Comparison of ENCODE assay signal across 27 mouse cellular contexts in genomic region chr10:82849686-82850353, GRCm38 (mm10). TPM values are rescaled to one million over a fixed set of nuclear protein-coding genes. Genes with fewer than 3 reads are reported as not detected.
A peak's percentile ranks its signal among the peaks of the same experiment; 100 is the strongest.
DNase-seq lines count a peak whose midpoint lies in the region; ATAC-seq lines count a peak whose summit lies in the region.
"Had no signal": no experiment of that assay in that cellular context is flagged by ENCODE, and none has a peak within 500 bp of the region (broad histone marks: within the 10 kb centered on the region; RNA-seq: fewer than 3 reads in every experiment).

No protein-coding gene starts in this region.

- 35% methylated on average over 16 of the region's 16 CpGs for WGBS in kidney, embryonic 14.5 days
- 63% methylated on average over 16 of the region's 16 CpGs for WGBS in lung, embryonic 16.5 days
- WGBS in embryonic facial prominence, embryonic 11.5 days: 43% methylated on average over 16 of the region's 16 CpGs
- 24% methylated on average over 16 of the region's 16 CpGs for WGBS in limb, embryonic 11.5 days

- H3K9me3 ChIP-seq in kidney, embryonic 14.5 days (ENCODE audit: control insufficient read depth, low read length): no peaks in the 10 kb centered on the region
- H3K9me3 ChIP-seq in lung, embryonic 16.5 days (ENCODE audit: control insufficient read depth, low read length): no peaks in the 10 kb centered on the region
- no peaks in the 10 kb centered on the region for H3K9me3 ChIP-seq in embryonic facial prominence, embryonic 11.5 days (replicated peaks; ENCODE audit: control insufficient read depth, low read length)
- no peaks in the 10 kb centered on the region for H3K9me3 ChIP-seq in limb, embryonic 11.5 days (ENCODE audit: control insufficient read depth, low read length)
- H3K9me3 ChIP-seq: heart, embryonic 13.5 days; hindbrain, embryonic 12.5 days; liver, embryonic 15.5 days; megakaryocyte, embryonic 14.5 days; neural tube, embryonic 13.5 days; stomach, embryonic 15.5 days had no signal

- no peaks in the 10 kb centered on the region for H3K4me1 ChIP-seq in kidney, embryonic 14.5 days (ENCODE audit: control insufficient read depth, insufficient read depth, low read length)
- peaks cover 2% of the 10 kb centered on the region; the same call in 1 of the 2 replicates for H3K4me1 ChIP-seq in lung, embryonic 16.5 days (replicated peaks; ENCODE audit: control insufficient read depth, insufficient read depth, low read length)
- H3K4me1 ChIP-seq in embryonic facial prominence, embryonic 11.5 days (ENCODE audit: control insufficient read depth, insufficient read depth, low read length): no peaks in the 10 kb centered on the region
- H3K4me1 ChIP-seq in limb, embryonic 11.5 days (ENCODE audit: control insufficient read depth, insufficient read depth, low read length): no peaks in the 10 kb centered on the region
- H3K4me1 ChIP-seq: heart, embryonic 13.5 days; stomach, embryonic 15.5 days had no signal

- no peak for DNase-seq in kidney, adult 18-20 months
- no peak for DNase-seq in lung, postnatal 14 days
- DNase-seq in embryonic facial prominence, embryonic 11.5 days (ENCODE audit: low spot score): peak; percentile 35
- peak; percentile 42 for DNase-seq in limb, embryonic 11.5 days (ENCODE audit: low spot score)
- no peak for DNase-seq in adrenal gland, postnatal 36 days
- DNase-seq in layer of hippocampus, adult 9-11 months: no peak
- DNase-seq: adrenal gland, adult 2 months; cerebellum, adult 2 months; cerebellum, postnatal 25 days; forebrain, postnatal 0 days; gastrocnemius, postnatal 25 days; heart, adult 2 months; heart, postnatal 14 days; liver; midbrain, embryonic 14.5 days; right cerebral cortex, postnatal 4 days; thymus, postnatal 36 days had no signal

- H3K27me3 ChIP-seq in kidney, embryonic 14.5 days (ENCODE audit: control insufficient read depth, insufficient read depth, low read length): no peaks in the 10 kb centered on the region
- no peaks in the 10 kb centered on the region for H3K27me3 ChIP-seq in lung, embryonic 16.5 days (ENCODE audit: control insufficient read depth, insufficient read depth, low read depth, low read length)
- no peaks in the 10 kb centered on the region for H3K27me3 ChIP-seq in embryonic facial prominence, embryonic 11.5 days (ENCODE audit: control insufficient read depth, insufficient read depth, low read length)
- no peaks in the 10 kb centered on the region for H3K27me3 ChIP-seq in limb, embryonic 11.5 days (ENCODE audit: control insufficient read depth, insufficient read depth, low read length)
- H3K27me3 ChIP-seq: heart, embryonic 13.5 days; hindbrain, embryonic 12.5 days; liver, embryonic 15.5 days; neural tube, embryonic 13.5 days; stomach, embryonic 15.5 days had no signal

- H3K4me2 ChIP-seq in kidney, embryonic 14.5 days (replicated peaks; ENCODE audit: low read depth, low read length): no peak overlapping the region
- H3K4me2 ChIP-seq in lung, embryonic 16.5 days (ENCODE audit: low read depth, low read length): no peak overlapping the region
- no peak overlapping the region for H3K4me2 ChIP-seq in embryonic facial prominence, embryonic 11.5 days (ENCODE audit: low read depth, low read length)
- H3K4me2 ChIP-seq in limb, embryonic 11.5 days (ENCODE audit: low read depth, severe bottlenecking): no peak overlapping the region
- H3K4me2 ChIP-seq: heart, embryonic 13.5 days; hindbrain, embryonic 12.5 days; liver, embryonic 15.5 days; neural tube, embryonic 13.5 days; stomach, embryonic 15.5 days had no signal

- H3K4me3 ChIP-seq in kidney, embryonic 14.5 days (ENCODE audit: low read length): no peak overlapping the region
- no peak overlapping the region for H3K4me3 ChIP-seq in lung, embryonic 16.5 days (ENCODE audit: low read length)
- no peak overlapping the region for H3K4me3 ChIP-seq in embryonic facial prominence, embryonic 11.5 days (ENCODE audit: low read depth, low read length)
- H3K4me3 ChIP-seq in limb, embryonic 11.5 days (ENCODE audit: low read depth, low read length): no peak overlapping the region
- H3K4me3 ChIP-seq: heart, adult 2 months; heart, embryonic 13.5 days; hindbrain, embryonic 12.5 days; liver, embryonic 15.5 days; megakaryocyte, embryonic 14.5 days; neural tube, embryonic 13.5 days; stomach, embryonic 15.5 days had no signal

- H3K9ac ChIP-seq in kidney, embryonic 14.5 days (ENCODE audit: low read depth, low read length): no peak overlapping the region
- no peak overlapping the region for H3K9ac ChIP-seq in lung, embryonic 16.5 days (ENCODE audit: low read length)
- H3K9ac ChIP-seq in embryonic facial prominence, embryonic 11.5 days (replicated peaks; ENCODE audit: low read length): no peak overlapping the region
- no peak overlapping the region for H3K9ac ChIP-seq in limb, embryonic 11.5 days (ENCODE audit: low read length)
- H3K9ac ChIP-seq: forebrain, postnatal 0 days; heart, embryonic 13.5 days; hindbrain, embryonic 12.5 days; liver, embryonic 15.5 days; neural tube, embryonic 13.5 days; stomach, embryonic 15.5 days had no signal

- no peak overlapping the region; the same call in 1 of the 2 replicates for H3K27ac ChIP-seq in kidney, embryonic 14.5 days (ENCODE audit: low read depth, low read length)
- peak overlapping the region; percentile 47; the same call in 1 of the 2 replicates for H3K27ac ChIP-seq in lung, embryonic 16.5 days (ENCODE audit: low read length)
- H3K27ac ChIP-seq in embryonic facial prominence, embryonic 11.5 days (replicated peaks; ENCODE audit: low read depth, low read length): no peak overlapping the region
- H3K27ac ChIP-seq in limb, embryonic 11.5 days (replicated peaks; ENCODE audit: low read depth, low read length): no peak overlapping the region
- H3K27ac ChIP-seq: heart, adult 2 months; heart, embryonic 13.5 days; hindbrain, embryonic 12.5 days; liver, embryonic 15.5 days; neural tube, embryonic 13.5 days; stomach, embryonic 15.5 days had no signal

- H3K36me3 ChIP-seq in kidney, embryonic 14.5 days (ENCODE audit: control insufficient read depth, insufficient read depth, low read length): no peaks in the 10 kb centered on the region
- H3K36me3 ChIP-seq in lung, embryonic 16.5 days (ENCODE audit: control insufficient read depth, insufficient read depth, low read length): no peaks in the 10 kb centered on the region
- H3K36me3 ChIP-seq in embryonic facial prominence, embryonic 11.5 days (replicated peaks; ENCODE audit: control insufficient read depth, insufficient read depth, low read depth, low read length): no peaks in the 10 kb centered on the region
- no peaks in the 10 kb centered on the region for H3K36me3 ChIP-seq in limb, embryonic 11.5 days (ENCODE audit: control insufficient read depth, insufficient read depth, low read length)
- H3K36me3 ChIP-seq: heart, embryonic 13.5 days; hindbrain, embryonic 12.5 days; liver, embryonic 15.5 days; neural tube, embryonic 13.5 days; stomach, embryonic 15.5 days had no signal

- ATAC-seq in kidney, embryonic 14.5 days (ENCODE audit: low FRiP score, low TSS enrichment): peak; percentile 75
- peak; percentile 4; the same call in 1 of the 2 replicates for ATAC-seq in lung, embryonic 16.5 days (ENCODE audit: low read depth)
- ATAC-seq in embryonic facial prominence, embryonic 11.5 days (replicated peaks; ENCODE audit: insufficient number of reproducible peaks, low FRiP score, low TSS enrichment, low read depth): no peak
- ATAC-seq in limb, embryonic 11.5 days (ENCODE audit: insufficient number of reproducible peaks, low FRiP score, low TSS enrichment, low read depth): peak; percentile 54; the same call in 1 of the 2 replicates
- ATAC-seq: CD4-positive, CD25-positive, alpha-beta regulatory T cell, adult 4 months; forebrain, postnatal 0 days; intestine, postnatal 0 days had no signal

RNA-seq across cellular contexts. Expression of gene Txnrd1, which starts 16.1 kb away (rescaled TPM):
- 72.4 and 136 TPM in 2 replicates for polyA plus RNA-seq in kidney, embryonic 14.5 days (2014; fragmentation: Nextera tagmentation; extraction: Ambion mirVana)
- polyA plus RNA-seq in lung, embryonic 16.5 days (2015; fragmentation: Nextera tagmentation; extraction: Ambion mirVana): 92.6 and 102 TPM in 2 replicates
- polyA plus RNA-seq in embryonic facial prominence, embryonic 11.5 days (2014; fragmentation: Nextera tagmentation; extraction: Ambion mirVana): 180 and 185 TPM in 2 replicates
- 170 and 176 TPM in 2 replicates for polyA plus RNA-seq in limb, embryonic 11.5 days (2014; fragmentation: Nextera tagmentation; extraction: Ambion mirVana)
- total RNA-seq in adrenal gland, postnatal 36 days (2021): 100 to 1,000 TPM; 103 to 122 TPM

RNA-seq across cellular contexts. Expression of gene Eid3, which starts 16.6 kb away (rescaled TPM):
- 0.34 and 0.81 TPM in 2 replicates for polyA plus RNA-seq in kidney, embryonic 14.5 days (2014; fragmentation: Nextera tagmentation; extraction: Ambion mirVana)
- 0.23 and 0.26 TPM in 2 replicates for polyA plus RNA-seq in lung, embryonic 16.5 days (2015; fragmentation: Nextera tagmentation; extraction: Ambion mirVana)
- 0.58 and 0.81 TPM in 2 replicates for polyA plus RNA-seq in embryonic facial prominence, embryonic 11.5 days (2014; fragmentation: Nextera tagmentation; extraction: Ambion mirVana)
- 0.52 and 0.62 TPM in 2 replicates for polyA plus RNA-seq in limb, embryonic 11.5 days (2014; fragmentation: Nextera tagmentation; extraction: Ambion mirVana)
- total RNA-seq in adrenal gland, postnatal 36 days (2021): 1 to 10 TPM; 1.9 to 2.5 TPM

Comparison
In these comparisons a context has a peak if more than half of its experiments do, and no peak if none do; other contexts are left out.
1. DNase-seq: peak in embryonic facial prominence, embryonic 11.5 days (single experiment) and limb, embryonic 11.5 days (single experiment); none in kidney, adult 18-20 months (single experiment), lung, postnatal 14 days (single experiment), adrenal gland, postnatal 36 days (0 of 2) and layer of hippocampus, adult 9-11 months (single experiment).